Mouse (Mus musculus): ENCODE measurements around the gene Terb1. TPM values are rescaled to one million over a fixed set of nuclear protein-coding genes. Genes with fewer than 3 reads are reported as not detected.

The Terb1 gene
- polyA plus RNA-seq, 2 experiments: 0.29 to 0.44 TPM

GRCm38 (mm10) chr8:104529671-104530070, 20.0 kb upstream of the Terb1 start:
- H3K9ac ChIP-seq (ENCODE audit: low read depth, low read length, severe bottlenecking): no peak overlapping the region
- DNase-seq (ENCODE audit: low spot score): no peak
- no peak overlapping the region for H3K4me3 ChIP-seq (replicated peaks; ENCODE audit: low read length)
- H3K4me1 ChIP-seq (ENCODE audit: control insufficient read depth, insufficient read depth, low read length): 0 out of 2 replicates have a peak, but pooled peaks cover 5% of the 10 kb centered on the region
- TF ChIP-seq POLR2A (IDR thresholded peaks at IDR 0.05; ENCODE audit: borderline replicate concordance, extremely low read depth, insufficient read depth, insufficient read length): no peak
- H3K36me3 ChIP-seq (ENCODE audit: control insufficient read depth, insufficient read depth, low read length): peaks cover 40% of the 10 kb centered on the region
- no peak for ATAC-seq (ENCODE audit: low FRiP score, low read depth)
- 89% methylated on average over 6 of the region's 6 CpGs for WGBS
- no peak overlapping the region for H3K27ac ChIP-seq (replicated peaks; ENCODE audit: low read depth, low read length)
- no peaks in the 10 kb centered on the region for H3K27me3 ChIP-seq (ENCODE audit: control insufficient read depth, insufficient read depth, low read length)
- no peak overlapping the region for H3K4me2 ChIP-seq (replicated peaks; ENCODE audit: low read depth, low read length, severe bottlenecking)
- H3K9me3 ChIP-seq (ENCODE audit: control insufficient read depth, low read length): no peaks in the 10 kb centered on the region

GRCm38 (mm10) chr8:104517872-104518271, 8.2 kb upstream of the Terb1 start:
- H3K4me2 ChIP-seq (replicated peaks; ENCODE audit: low read depth, low read length, severe bottlenecking): no peak overlapping the region
- no peak for DNase-seq (ENCODE audit: low spot score)
- no peaks in the 10 kb centered on the region for H3K4me1 ChIP-seq (ENCODE audit: control insufficient read depth, insufficient read depth, low read length)
- no peak overlapping the region for H3K27ac ChIP-seq (replicated peaks; ENCODE audit: low read depth, low read length)
- no peaks in the 10 kb centered on the region for H3K27me3 ChIP-seq (ENCODE audit: control insufficient read depth, insufficient read depth, low read length)
- 87% methylated on average over 5 of the region's 5 CpGs for WGBS
- no peak for ATAC-seq (ENCODE audit: low FRiP score, low read depth)
- no peak overlapping the region for H3K4me3 ChIP-seq (replicated peaks; ENCODE audit: low read length)
- no peak overlapping the region for H3K9ac ChIP-seq (ENCODE audit: low read depth, low read length, severe bottlenecking)
- peaks cover 70% of the 10 kb centered on the region for H3K36me3 ChIP-seq (ENCODE audit: control insufficient read depth, insufficient read depth, low read length)
- no peak for TF ChIP-seq POLR2A (IDR thresholded peaks at IDR 0.05; ENCODE audit: borderline replicate concordance, extremely low read depth, insufficient read depth, insufficient read length)
- H3K9me3 ChIP-seq (ENCODE audit: control insufficient read depth, low read length): no peaks in the 10 kb centered on the region

GRCm38 (mm10) chr8:104510134-104510533, 424 bp upstream of the Terb1 start:
- no peak overlapping the region for H3K9ac ChIP-seq (ENCODE audit: low read depth, low read length, severe bottlenecking)
- no peak for ATAC-seq (ENCODE audit: low FRiP score, low read depth)
- WGBS: 72% methylated on average over 3 of the region's 3 CpGs

GRCm38 (mm10) chr8:104479091-104479490, 30.6 kb downstream of the Terb1 start:
- no peaks in the 10 kb centered on the region for H3K9me3 ChIP-seq (ENCODE audit: control insufficient read depth, low read length)
- 42% methylated on average over 1 of the region's 1 CpGs for WGBS
- H3K36me3 ChIP-seq (ENCODE audit: control insufficient read depth, insufficient read depth, low read length): no peaks in the 10 kb centered on the region
- no peaks in the 10 kb centered on the region for H3K4me1 ChIP-seq (ENCODE audit: control insufficient read depth, insufficient read depth, low read length)
- H3K4me3 ChIP-seq (replicated peaks; ENCODE audit: low read length): no peak overlapping the region
- no peak overlapping the region for H3K9ac ChIP-seq (ENCODE audit: low read depth, low read length, severe bottlenecking)
- DNase-seq (ENCODE audit: low spot score) (no peak), ATAC-seq (ENCODE audit: low FRiP score, low read depth) (no peak)
- no peak overlapping the region for H3K27ac ChIP-seq (replicated peaks; ENCODE audit: low read depth, low read length)
- no peaks in the 10 kb centered on the region for H3K27me3 ChIP-seq (ENCODE audit: control insufficient read depth, insufficient read depth, low read length)
- no peak overlapping the region for H3K4me2 ChIP-seq (replicated peaks; ENCODE audit: low read depth, low read length, severe bottlenecking)
- TF ChIP-seq POLR2A (IDR thresholded peaks at IDR 0.05; ENCODE audit: borderline replicate concordance, extremely low read depth, insufficient read depth, insufficient read length): no peak

More at GRCm38 (mm10) chr8:104510134-104510533, 424 bp upstream of the Terb1 start:
- DNase-seq (ENCODE audit: low spot score): no peak
- peaks cover 25% of the 10 kb centered on the region for H3K36me3 ChIP-seq (ENCODE audit: control insufficient read depth, insufficient read depth, low read length)
- H3K4me3 ChIP-seq (replicated peaks; ENCODE audit: low read length): 0 out of 2 replicates have a peak overlapping the region, but pooled peaks have one; percentile 56
- no peaks in the 10 kb centered on the region for H3K4me1 ChIP-seq (ENCODE audit: control insufficient read depth, insufficient read depth, low read length)
- no peak overlapping the region for H3K27ac ChIP-seq (replicated peaks; ENCODE audit: low read depth, low read length)
- no peaks in the 10 kb centered on the region for H3K9me3 ChIP-seq (ENCODE audit: control insufficient read depth, low read length)
- TF ChIP-seq POLR2A (IDR thresholded peaks at IDR 0.05; ENCODE audit: borderline replicate concordance, extremely low read depth, insufficient read depth, insufficient read length): no peak
- H3K27me3 ChIP-seq (ENCODE audit: control insufficient read depth, insufficient read depth, low read length): no peaks in the 10 kb centered on the region
- H3K4me2 ChIP-seq (replicated peaks; ENCODE audit: low read depth, low read length, severe bottlenecking): peak overlapping the region; percentile 100

- WGBS: 83% methylated on average over 3 of the region's 3 CpGs
- no peak overlapping the region for H3K4me2 ChIP-seq (replicated peaks; ENCODE audit: low read depth, low read length, severe bottlenecking)
- no peaks in the 10 kb centered on the region for H3K9me3 ChIP-seq (ENCODE audit: control insufficient read depth, low read length)
- no peak for TF ChIP-seq POLR2A (IDR thresholded peaks at IDR 0.05; ENCODE audit: borderline replicate concordance, extremely low read depth, insufficient read depth, insufficient read length)
- H3K9ac ChIP-seq (ENCODE audit: low read depth, low read length, severe bottlenecking): no peak overlapping the region
- H3K27ac ChIP-seq (replicated peaks; ENCODE audit: low read depth, low read length): no peak overlapping the region
- DNase-seq (ENCODE audit: low spot score) (no peak), ATAC-seq (ENCODE audit: low FRiP score, low read depth) (no peak)
- H3K36me3 ChIP-seq (ENCODE audit: control insufficient read depth, insufficient read depth, low read length): no peaks in the 10 kb centered on the region
- H3K4me1 ChIP-seq (ENCODE audit: control insufficient read depth, insufficient read depth, low read length): no peaks in the 10 kb centered on the region
- no peak overlapping the region for H3K4me3 ChIP-seq (replicated peaks; ENCODE audit: low read length)
- H3K27me3 ChIP-seq (ENCODE audit: control insufficient read depth, insufficient read depth, low read length): no peaks in the 10 kb centered on the region
Observed at GRCm38 (mm10) chr8:104472465-104472864, 37.2 kb downstream of the Terb1 start.

GRCm38 (mm10) chr8:104467463-104467862, 42.2 kb downstream of the Terb1 start:
- Histone ChIP-seq H3K9me3 (ENCODE audit: control insufficient read depth, low read length) (no peaks in the 10 kb centered on the region), H3K9ac (ENCODE audit: low read depth, low read length, severe bottlenecking) (no peak overlapping the region), H3K36me3 (ENCODE audit: control insufficient read depth, insufficient read depth, low read length) (no peaks in the 10 kb centered on the region), H3K27ac (replicated peaks; ENCODE audit: low read depth, low read length) (no peak overlapping the region), H3K4me2 (replicated peaks; ENCODE audit: low read depth, low read length, severe bottlenecking) (no peak overlapping the region), H3K4me3 (replicated peaks; ENCODE audit: low read length) (no peak overlapping the region), H3K27me3 (ENCODE audit: control insufficient read depth, insufficient read depth, low read length) (no peaks in the 10 kb centered on the region), H3K4me1 (ENCODE audit: control insufficient read depth, insufficient read depth, low read length) (no peaks in the 10 kb centered on the region)
- ATAC-seq (ENCODE audit: low FRiP score, low read depth) (no peak), DNase-seq (ENCODE audit: low spot score) (no peak)
- WGBS: 69% methylated on average over 2 of the region's 2 CpGs
- TF ChIP-seq POLR2A (IDR thresholded peaks at IDR 0.05; ENCODE audit: borderline replicate concordance, extremely low read depth, insufficient read depth, insufficient read length): no peak

All from limb, embryonic 14.5 days (tissue).